Mouse (Mus musculus): ENCODE results near the gene Amelx.

GRCm38 (mm10) chrX:169140467-169140866 is 46.5 kb downstream of the Amelx start:
- TF ChIP-seq GATA1 (IDR thresholded peaks at IDR 0.05; ENCODE audit: borderline replicate concordance, low read length) = no peak
- no peak for TF ChIP-seq FLI1 (IDR thresholded peaks at IDR 0.05; ENCODE audit: low read length)

All from megakaryocyte, embryonic 14.5 days (primary cell).